Mouse (Mus musculus) gastrocnemius, adult 2 months (tissue): Measurements from ENCODE around the gene Hs3st4. TPM values are rescaled to one million over a fixed set of nuclear protein-coding genes. Genes with fewer than 3 reads are reported as not detected.

Experiments used
- DNase-seq: peaks from one replicate; pipeline ENCODE4 v3.0.0; 2022
- H3K27ac ChIP-seq: fragments of 200-600 bp; 2 replicates; pipeline ENCODE4 v1.8.1; 2022; ENCODE audit warnings: mild to moderate bottlenecking
- H3K4me3 ChIP-seq: fragments of 200-600 bp; 2 replicates; pipeline ENCODE4 v1.8.1; 2022; ENCODE audit warnings: mild to moderate bottlenecking, moderate library complexity
- CTCF ChIP-seq: fragments of 200-600 bp; IDR thresholded peaks from 2 replicates; pipeline ENCODE4 v1.8.1; 2022; ENCODE audit warnings: antibody characterized with exemption, mild to moderate bottlenecking, moderate library complexity
- intact Hi-C: fragments of 180-260 bp; cut with DNase I; formaldehyde crosslinking; loops from one replicate; pipeline ENCODE4 v1.15.1; 2025
- total RNA-seq, 2 experiments: library from RNA; stranded (reverse); gene quantifications; 2 replicates each; pipeline ENCODE4 v1.2.3; 2021

Hs3st4 gene
- total RNA-seq, 2 experiments from 2014 or later, result not detected

- no peak overlapping the region for H3K4me3 ChIP-seq
- intact Hi-C loops, result no loop called here
- no peak overlapping the region for H3K27ac ChIP-seq
- no peak for DNase-seq
- no peak for TF ChIP-seq CTCF
Measured at GRCm38 (mm10) chr7:124258419-124258818, 275.8 kb downstream of the Hs3st4 start.

- no peak for DNase-seq
- no peak overlapping the region for H3K27ac ChIP-seq
- no peak overlapping the region for H3K4me3 ChIP-seq
- intact Hi-C loops, result no loop called here
- TF ChIP-seq CTCF, result no peak
Measured at GRCm38 (mm10) chr7:124270734-124271133, 288.1 kb downstream of the Hs3st4 start.

GRCm38 (mm10) chr7:124289873-124290272 lies 307.2 kb downstream of the Hs3st4 start:
- no peak for DNase-seq
- Histone ChIP-seq H3K27ac (no peak overlapping the region), H3K4me3 (no peak overlapping the region)
- TF ChIP-seq CTCF, result no peak
- intact Hi-C loops, result no loop called here

GRCm38 (mm10) chr7:124319451-124319850 lies 336.8 kb downstream of the Hs3st4 start:
- DNase-seq, result peak; percentile 18
- no peak overlapping the region for H3K4me3 ChIP-seq
- no peak for TF ChIP-seq CTCF
- intact Hi-C loops, result no loop called here
- no peak overlapping the region for H3K27ac ChIP-seq

GRCm38 (mm10) chr7:124335635-124336034 lies 353.0 kb downstream of the Hs3st4 start:
- Histone ChIP-seq H3K4me3 (no peak overlapping the region), H3K27ac (no peak overlapping the region)
- TF ChIP-seq CTCF, result no peak
- DNase-seq, result peak; percentile 30
- intact Hi-C loops, result no loop called here

GRCm38 (mm10) chr7:124341510-124341909 lies 358.8 kb downstream of the Hs3st4 start:
- no peak for TF ChIP-seq CTCF
- intact Hi-C loops, result no loop called here
- DNase-seq, result no peak
- Histone ChIP-seq H3K4me3 (no peak overlapping the region), H3K27ac (no peak overlapping the region)

- intact Hi-C loops, result no loop called here
- Histone ChIP-seq H3K27ac (no peak overlapping the region), H3K4me3 (no peak overlapping the region)
- DNase-seq, result no peak
- TF ChIP-seq CTCF, result no peak
Measured at GRCm38 (mm10) chr7:124347218-124348017, 364.7 kb downstream of the Hs3st4 start.

GRCm38 (mm10) chr7:124354035-124354434 lies 371.4 kb downstream of the Hs3st4 start:
- DNase-seq, result no peak
- TF ChIP-seq CTCF, result no peak
- Histone ChIP-seq H3K4me3 (no peak overlapping the region), H3K27ac (no peak overlapping the region)
- intact Hi-C loops, result no loop called here

GRCm38 (mm10) chr7:124358068-124358467 lies 375.4 kb downstream of the Hs3st4 start:
- Histone ChIP-seq H3K4me3 (no peak overlapping the region), H3K27ac (no peak overlapping the region)
- intact Hi-C loops, result no loop called here
- no peak for DNase-seq
- TF ChIP-seq CTCF, result no peak

- intact Hi-C loops, result no loop called here
- Histone ChIP-seq H3K27ac (no peak overlapping the region), H3K4me3 (no peak overlapping the region)
- TF ChIP-seq CTCF, result no peak
- no peak for DNase-seq
Measured at GRCm38 (mm10) chr7:124359836-124360235, 377.2 kb downstream of the Hs3st4 start.

GRCm38 (mm10) chr7:124372297-124372696 lies 389.6 kb downstream of the Hs3st4 start:
- intact Hi-C loops, result no loop called here
- Histone ChIP-seq H3K27ac (no peak overlapping the region), H3K4me3 (no peak overlapping the region)
- no peak for DNase-seq
- no peak for TF ChIP-seq CTCF

- TF ChIP-seq CTCF, result no peak
- DNase-seq, result no peak
- intact Hi-C loops, result no loop called here
- H3K27ac ChIP-seq, result no peak overlapping the region
- no peak overlapping the region for H3K4me3 ChIP-seq
Measured at GRCm38 (mm10) chr7:124372697-124373096, 390.0 kb downstream of the Hs3st4 start.

- intact Hi-C loops, result loop anchor here (10.0 kb wide), 1 partner anchor 1011 kb away; no protein-coding TSS in a partner anchor
- Histone ChIP-seq H3K4me3 (no peak overlapping the region), H3K27ac (no peak overlapping the region)
- no peak for DNase-seq
- TF ChIP-seq CTCF, result peak; percentile 47
Measured at GRCm38 (mm10) chr7:124383489-124383888, 400.8 kb downstream of the Hs3st4 start.

GRCm38 (mm10) chr7:124399184-124399583 lies 416.5 kb downstream of the Hs3st4 start:
- Histone ChIP-seq H3K4me3 (no peak overlapping the region), H3K27ac (no peak overlapping the region)
- intact Hi-C loops, result no loop called here
- no peak for TF ChIP-seq CTCF
- DNase-seq, result no peak
